Mouse (Mus musculus): Measurements from ENCODE around the gene 2610001J05Rik.

2610001J05Rik gene

DNA sequence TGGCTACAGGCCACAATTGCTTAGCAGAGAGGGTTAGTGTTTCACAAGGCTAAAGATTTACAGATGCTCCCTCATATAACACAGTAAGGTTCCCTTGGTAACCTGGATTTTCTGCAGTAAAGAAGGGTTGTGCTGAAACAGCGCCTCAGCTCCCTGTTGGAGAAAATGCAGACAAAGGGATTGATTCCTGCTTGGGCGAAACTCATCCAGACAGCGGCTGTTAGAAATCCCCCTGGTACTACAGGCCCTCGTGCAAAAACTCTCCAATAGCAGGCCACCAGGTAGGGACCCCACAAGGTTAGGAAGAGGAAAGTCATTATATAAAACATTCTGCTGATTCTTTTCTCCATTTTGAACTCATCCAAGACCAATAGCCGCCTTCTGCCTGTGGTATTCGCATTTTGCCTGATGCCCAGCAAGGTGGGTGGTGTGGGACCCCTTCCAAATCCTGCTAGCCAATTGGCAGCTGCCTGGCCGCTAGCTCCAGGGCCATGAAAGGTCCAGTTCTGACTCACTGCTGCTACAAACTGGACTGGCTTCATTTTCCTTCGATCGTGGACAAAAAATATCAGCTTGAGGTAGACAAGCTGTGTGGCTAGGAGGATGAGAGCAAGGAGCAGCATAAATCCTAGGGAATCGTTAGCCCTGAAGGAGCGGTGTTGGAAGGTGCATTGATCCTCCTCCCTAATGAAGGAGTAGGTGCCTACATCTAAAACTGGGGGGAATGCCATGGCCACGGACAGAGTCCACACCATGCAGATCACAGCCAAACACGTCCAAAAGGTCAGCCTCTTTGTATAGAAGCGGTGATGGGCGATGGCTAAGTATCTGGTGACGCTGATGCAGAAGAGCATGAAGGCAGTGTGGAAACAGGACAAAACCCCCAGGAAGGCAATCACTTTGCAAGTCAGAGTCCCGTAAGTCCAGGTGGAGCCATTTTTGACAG is 35.3 kb downstream of the 2610001J05Rik start:
- DNase-seq (ENCODE audit: low read depth, low spot score), result no peak

DNA sequence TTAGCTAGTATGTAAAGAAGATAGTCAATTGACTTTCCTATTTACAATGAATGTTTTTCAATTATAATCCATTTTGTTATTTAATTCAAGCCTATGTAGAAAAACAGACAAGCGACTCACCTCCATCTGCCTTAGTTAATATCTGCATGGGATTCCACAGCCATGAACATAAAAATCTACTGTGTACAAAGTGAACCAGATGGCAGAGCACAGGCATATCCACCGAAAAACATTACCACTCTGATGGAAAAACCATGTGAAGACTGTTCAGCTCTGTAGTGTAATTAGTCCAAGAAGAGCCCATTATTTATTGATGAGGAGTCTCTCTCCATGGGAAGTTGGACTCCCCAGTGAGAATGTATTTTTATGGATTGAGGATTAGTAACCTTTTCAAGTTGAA is 38.5 kb downstream of the 2610001J05Rik start:
- DNase-seq (ENCODE audit: low read depth, low spot score), result no peak

DNA sequence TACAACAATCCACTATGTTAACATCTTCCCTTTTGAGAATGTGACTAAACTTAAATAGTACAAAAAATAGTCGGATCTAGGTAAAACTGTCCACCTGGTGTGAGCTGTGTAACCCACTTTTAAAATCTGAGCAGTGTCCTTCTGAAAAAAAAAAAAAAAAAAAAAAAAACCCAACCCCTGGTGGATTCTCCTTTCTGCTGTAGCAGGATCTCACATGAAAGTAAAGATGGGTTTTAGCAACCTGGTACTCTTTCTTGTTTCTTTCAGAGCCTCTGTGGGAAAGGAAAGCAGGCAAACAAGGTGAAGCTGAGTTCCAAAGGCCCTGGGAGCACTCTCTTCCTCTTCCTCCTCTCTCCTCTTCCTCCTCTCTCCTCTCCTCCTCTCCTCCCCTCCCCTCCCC is 42.4 kb downstream of the 2610001J05Rik start:
- no peak for DNase-seq (ENCODE audit: low read depth, low spot score)
